Mouse (Mus musculus) midbrain, embryonic 12.5 days (tissue): ENCODE measurements around the gene Tmx4. TPM values are rescaled to one million over a fixed set of nuclear protein-coding genes. Genes with fewer than 3 reads are reported as not detected.

Experiments used
- ATAC-seq: fragments of 200-750 bp; cut with Nextera tagmentation; 2 replicates; pipeline ENCODE4 v1.8.0; 2017; ENCODE audit warnings: low read depth, moderate TSS enrichment, moderate library complexity; ENCODE audit not compliant: low FRiP score
- H3K27ac ChIP-seq: fragments of 300-500 bp; sonication (generic); replicated peaks from 2 replicates; pipeline ENCODE4 v1.5.1; 2016; ENCODE audit warnings: mild to moderate bottlenecking
- H3K27me3 ChIP-seq: fragments of 300-500 bp; sonication (generic); 2 replicates; pipeline ENCODE4 v1.6.1; 2016; ENCODE audit warnings: mild to moderate bottlenecking
- H3K36me3 ChIP-seq: fragments of 300-500 bp; sonication (generic); 2 replicates; pipeline ENCODE4 v1.6.1; 2016
- H3K4me1 ChIP-seq: fragments of 300-500 bp; sonication (generic); 2 replicates; pipeline ENCODE4 v1.6.1; 2016
- H3K4me2 ChIP-seq: fragments of 300-500 bp; sonication (generic); replicated peaks from 2 replicates; pipeline ENCODE4 v1.6.1; 2016; ENCODE audit warnings: mild to moderate bottlenecking, moderate library complexity
- H3K4me3 ChIP-seq: fragments of 300-500 bp; sonication (generic); 2 replicates; pipeline ENCODE4 v1.5.1; 2016; ENCODE audit warnings: mild to moderate bottlenecking
- H3K9ac ChIP-seq: fragments of 300-500 bp; sonication (generic); replicated peaks from 2 replicates; pipeline ENCODE4 v1.6.1; 2016; ENCODE audit warnings: mild to moderate bottlenecking, moderate library complexity
- H3K9me3 ChIP-seq: fragments of 300-500 bp; sonication (generic); 2 replicates; pipeline ENCODE4 v1.6.1; 2016; ENCODE audit warnings: mild to moderate bottlenecking
- WGBS: fragments of 180-500 bp; shearing (Covaris S2); methylation state at CpG from one replicate; pipeline ENCODE4 v1.1.7; 2016; 5-methylcytosine and 5-hydroxymethylcytosine counted together
- polyA plus RNA-seq: library from polyadenylated mRNA; unstranded; fragments of >200 nt; fragmentation: Nextera tagmentation; extraction: Ambion mirVana; gene quantifications from 2 replicates; pipeline ENCODE4 v1.2.1, GENCODE M21; 2016

Gene Tmx4
- polyA plus RNA-seq, 1 experiment from 2014 or later: 71.0 TPM

GRCm38 (mm10) chr2:134552358-134552757 lies 91.6 kb downstream of the Tmx4 start:
- H3K4me3 ChIP-seq: no peak overlapping the region
- H3K4me2 ChIP-seq: no peak overlapping the region
- no peak for ATAC-seq
- H3K27ac ChIP-seq: no peak overlapping the region
- no peaks in the 10 kb centered on the region for H3K27me3 ChIP-seq
- no peak overlapping the region for H3K9ac ChIP-seq
- H3K36me3 ChIP-seq: no peaks in the 10 kb centered on the region
- no peaks in the 10 kb centered on the region for H3K4me1 ChIP-seq
- no peaks in the 10 kb centered on the region for H3K9me3 ChIP-seq

- no peaks in the 10 kb centered on the region for H3K36me3 ChIP-seq
- H3K4me1 ChIP-seq: no peaks in the 10 kb centered on the region
- no peak overlapping the region for H3K4me2 ChIP-seq
- no peak overlapping the region for H3K4me3 ChIP-seq
- no peak overlapping the region for H3K9ac ChIP-seq
- H3K27me3 ChIP-seq: no peaks in the 10 kb centered on the region
- H3K27ac ChIP-seq: no peak overlapping the region
- 19% methylated on average over 4 of the region's 4 CpGs for WGBS
- no peak for ATAC-seq
- H3K9me3 ChIP-seq: no peaks in the 10 kb centered on the region
These were observed 94.2 kb downstream of the Tmx4 start for GRCm38 (mm10) chr2:134549770-134550169.

- 82% methylated on average over 5 of the region's 5 CpGs for WGBS
- Histone ChIP-seq H3K27me3 (no peaks in the 10 kb centered on the region), H3K4me3 (no peak overlapping the region), H3K27ac (no peak overlapping the region), H3K9ac (no peak overlapping the region), H3K4me2 (no peak overlapping the region), H3K9me3 (no peaks in the 10 kb centered on the region), H3K36me3 (no peaks in the 10 kb centered on the region), H3K4me1 (no peaks in the 10 kb centered on the region)
- no peak for ATAC-seq
These were observed 98.8 kb downstream of the Tmx4 start for GRCm38 (mm10) chr2:134545116-134545515.

- no peak for ATAC-seq
- WGBS: 87% methylated on average over 8 of the region's 8 CpGs
- no peak overlapping the region for H3K27ac ChIP-seq
- H3K27me3 ChIP-seq: no peaks in the 10 kb centered on the region
- no peak overlapping the region for H3K4me2 ChIP-seq
- no peak overlapping the region for H3K9ac ChIP-seq
- H3K4me3 ChIP-seq: no peak overlapping the region
- no peaks in the 10 kb centered on the region for H3K36me3 ChIP-seq
- no peaks in the 10 kb centered on the region for H3K9me3 ChIP-seq
- no peaks in the 10 kb centered on the region for H3K4me1 ChIP-seq
These were observed 99.5 kb downstream of the Tmx4 start for GRCm38 (mm10) chr2:134544321-134545065.

Other genes with a start within 250 kb of the Tmx4 start
- not detected in 2 replicates for gene Hao1, start 89.8 kb downstream of the Tmx4 start, polyA plus RNA-seq
- gene Plcb1, start 141.9 kb upstream of the Tmx4 start, polyA plus RNA-seq: 10.3 and 12.0 TPM in 2 replicates